Mouse (Mus musculus): ENCODE results near the gene Fgd2. TPM values are rescaled to one million over a fixed set of nuclear protein-coding genes. Genes with fewer than 3 reads are reported as not detected.

Gene Fgd2
- polyA plus RNA-seq, 1 experiment from 2014 or later = 12.0 TPM

DNA sequence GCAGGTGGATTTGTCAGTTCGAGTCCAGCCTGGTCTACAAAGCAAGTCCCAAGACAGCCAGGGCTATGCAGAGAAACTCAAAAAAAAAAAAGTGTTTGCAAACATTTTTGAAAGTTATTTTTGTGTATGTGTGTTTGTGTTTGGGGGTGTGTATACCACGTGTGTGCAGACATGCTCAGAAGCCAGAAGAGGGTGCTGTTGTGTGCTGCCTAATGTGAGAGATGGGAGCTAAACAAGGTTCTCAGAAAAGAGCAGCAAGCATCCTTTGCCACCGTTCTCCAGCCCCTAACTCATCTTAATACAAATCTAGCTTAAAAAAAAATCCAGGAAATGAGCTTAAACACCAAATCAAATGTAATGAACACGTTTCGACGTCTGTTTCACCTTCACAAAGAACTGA is 61.6 kb downstream of the Fgd2 start:
- Histone ChIP-seq H3K9me3 (replicated peaks) (no peaks in the 10 kb centered on the region), H3K9ac (no peak overlapping the region), H3K4me2 (no peak overlapping the region), H3K27ac (no peak overlapping the region), H3K4me3 (replicated peaks) (no peak overlapping the region), H3K4me1 (no peaks in the 10 kb centered on the region), H3K36me3 (no peaks in the 10 kb centered on the region), H3K27me3 (no peaks in the 10 kb centered on the region)
- 94% methylated on average over 6 of the region's 6 CpGs for WGBS
- ATAC-seq (replicated peaks; ENCODE audit: low FRiP score) = no peak

DNA sequence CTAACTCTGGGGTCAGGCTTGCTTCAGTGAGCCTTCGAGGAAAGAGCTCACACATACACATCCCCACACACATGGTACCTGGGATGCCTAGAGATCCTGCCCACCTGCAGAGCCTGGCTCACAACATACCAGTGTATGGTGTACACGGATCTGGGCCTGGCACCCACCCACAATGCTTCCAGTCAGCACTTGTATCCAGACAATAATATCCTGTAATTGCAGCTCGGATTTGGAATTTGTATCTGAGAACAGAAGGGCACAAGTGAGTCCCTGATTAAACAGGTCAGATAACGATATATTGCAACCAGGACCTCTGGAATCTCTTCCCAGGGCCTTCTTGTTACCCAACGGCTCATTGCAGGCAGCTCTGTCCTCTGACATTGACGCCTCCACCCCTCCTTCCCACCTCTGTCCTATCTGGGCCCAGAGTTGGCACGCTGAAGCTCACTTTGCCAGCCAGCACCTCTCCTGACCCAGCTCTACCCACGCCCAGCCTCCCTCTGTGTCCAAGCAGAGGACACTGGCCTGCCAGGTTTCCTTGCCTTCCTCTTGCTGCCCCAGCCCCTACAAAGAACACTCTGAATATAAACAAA is 62.3 kb downstream of the Fgd2 start:
- H3K9me3 ChIP-seq (replicated peaks) = no peaks in the 10 kb centered on the region
- no peak overlapping the region for H3K27ac ChIP-seq
- no peaks in the 10 kb centered on the region for H3K27me3 ChIP-seq
- peaks cover 5% of the 10 kb centered on the region for H3K4me1 ChIP-seq
- WGBS = 76% methylated on average over 8 of the region's 8 CpGs
- no peak overlapping the region for H3K4me2 ChIP-seq
- no peak overlapping the region for H3K4me3 ChIP-seq (replicated peaks)
- no peak overlapping the region for H3K9ac ChIP-seq
- H3K36me3 ChIP-seq = no peaks in the 10 kb centered on the region
- no peak for ATAC-seq (replicated peaks; ENCODE audit: low FRiP score)

GRCm38 (mm10) chr17:29423991-29424390 is 63.3 kb downstream of the Fgd2 start:
- ATAC-seq (replicated peaks; ENCODE audit: low FRiP score) = no peak
- Histone ChIP-seq H3K4me1 (peaks cover 13% of the 10 kb centered on the region), H3K9me3 (replicated peaks) (no peaks in the 10 kb centered on the region), H3K27ac (no peak overlapping the region), H3K4me2 (no peak overlapping the region), H3K4me3 (replicated peaks) (no peak overlapping the region), H3K36me3 (no peaks in the 10 kb centered on the region), H3K9ac (no peak overlapping the region), H3K27me3 (no peaks in the 10 kb centered on the region)
- WGBS = 89% methylated on average over 2 of the region's 2 CpGs

DNA sequence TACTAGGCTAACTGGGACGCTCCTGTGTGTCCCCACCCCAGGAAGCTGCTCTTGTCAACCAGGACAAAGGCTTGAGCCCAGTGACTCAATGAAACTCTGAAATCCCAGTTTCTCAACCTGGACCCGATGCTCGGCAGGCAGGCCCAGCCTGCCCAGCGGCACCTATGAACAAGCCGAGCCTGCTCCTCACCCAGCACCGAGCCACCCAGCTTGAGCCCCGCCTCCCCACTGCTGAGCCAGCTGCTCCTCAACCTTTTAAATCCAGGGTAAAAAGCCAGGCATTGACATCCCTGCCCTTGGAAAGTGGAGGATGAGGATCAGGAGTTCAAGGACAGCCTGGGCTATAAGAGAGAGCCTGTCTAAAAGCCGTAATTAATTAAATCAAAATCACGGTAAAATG is 64.6 kb downstream of the Fgd2 start:
- H3K4me2 ChIP-seq = no peak overlapping the region
- no peak for ATAC-seq (replicated peaks; ENCODE audit: low FRiP score)
- H3K4me3 ChIP-seq (replicated peaks) = no peak overlapping the region
- H3K36me3 ChIP-seq = no peaks in the 10 kb centered on the region
- H3K9me3 ChIP-seq (replicated peaks) = no peaks in the 10 kb centered on the region
- H3K27me3 ChIP-seq = no peaks in the 10 kb centered on the region
- H3K4me1 ChIP-seq = peaks cover 14% of the 10 kb centered on the region
- H3K27ac ChIP-seq = no peak overlapping the region
- 72% methylated on average over 9 of the region's 9 CpGs for WGBS
- no peak overlapping the region for H3K9ac ChIP-seq

- H3K4me2 ChIP-seq = peak overlapping the region; percentile 8; the same call in 1 of the 2 replicates
- H3K27me3 ChIP-seq = no peaks in the 10 kb centered on the region
- ATAC-seq (replicated peaks; ENCODE audit: low FRiP score) = peak; percentile 42; the same call in 1 of the 2 replicates
- peak overlapping the region; percentile 70 for H3K27ac ChIP-seq
- peak overlapping the region; percentile 22; the same call in 1 of the 2 replicates for H3K9ac ChIP-seq
- no peaks in the 10 kb centered on the region for H3K36me3 ChIP-seq
- WGBS = 9% methylated on average over 8 of the region's 8 CpGs
- peaks cover 17% of the 10 kb centered on the region for H3K4me1 ChIP-seq
- H3K9me3 ChIP-seq (replicated peaks) = no peaks in the 10 kb centered on the region
- no peak overlapping the region for H3K4me3 ChIP-seq (replicated peaks)
These were observed 67.5 kb downstream of the Fgd2 start for GRCm38 (mm10) chr17:29428213-29428612.

GRCm38 (mm10) chr17:29428826-29429225 is 68.1 kb downstream of the Fgd2 start:
- peaks cover 17% of the 10 kb centered on the region for H3K4me1 ChIP-seq
- no peak overlapping the region for H3K4me2 ChIP-seq
- H3K27me3 ChIP-seq = no peaks in the 10 kb centered on the region
- no peak overlapping the region for H3K27ac ChIP-seq
- H3K4me3 ChIP-seq (replicated peaks) = no peak overlapping the region
- no peaks in the 10 kb centered on the region for H3K36me3 ChIP-seq
- no peak overlapping the region for H3K9ac ChIP-seq
- ATAC-seq (replicated peaks; ENCODE audit: low FRiP score) = no peak
- WGBS = 25% methylated on average over 2 of the region's 2 CpGs
- no peaks in the 10 kb centered on the region for H3K9me3 ChIP-seq (replicated peaks)

Other genes starting within 250 kb of the Fgd2 start
- gene Rab44, start 246.8 kb upstream of the Fgd2 start, polyA plus RNA-seq (2015; fragmentation: Nextera tagmentation; extraction: Ambion mirVana) = 0.34 and 0.35 TPM in 2 replicates
- gene Cpne5, start 122.7 kb upstream of the Fgd2 start, polyA plus RNA-seq (2015; fragmentation: Nextera tagmentation; extraction: Ambion mirVana) = 7.8 and 9.4 TPM in 2 replicates
- gene Ppil1, start 96.7 kb upstream of the Fgd2 start, polyA plus RNA-seq (2015; fragmentation: Nextera tagmentation; extraction: Ambion mirVana) = 171 and 182 TPM in 2 replicates
- 67.6 and 73.2 TPM in 2 replicates for gene BC004004, start 92.1 kb upstream of the Fgd2 start, polyA plus RNA-seq (2015; fragmentation: Nextera tagmentation; extraction: Ambion mirVana)
- gene Pi16, start 43.2 kb upstream of the Fgd2 start, polyA plus RNA-seq (2015; fragmentation: Nextera tagmentation; extraction: Ambion mirVana) = 3.4 and 5.8 TPM in 2 replicates
- gene Mtch1, start 13.0 kb upstream of the Fgd2 start, polyA plus RNA-seq (2015; fragmentation: Nextera tagmentation; extraction: Ambion mirVana) = 289 and 308 TPM in 2 replicates
- gene Pim1, start 129.8 kb downstream of the Fgd2 start, polyA plus RNA-seq (2015; fragmentation: Nextera tagmentation; extraction: Ambion mirVana) = 17.8 and 17.9 TPM in 2 replicates
- gene Gm17657, start 188.7 kb downstream of the Fgd2 start, polyA plus RNA-seq (2015; fragmentation: Nextera tagmentation; extraction: Ambion mirVana) = not detected in 2 replicates
- 16.7 and 19.3 TPM in 2 replicates for gene Tbc1d22b, start 188.9 kb downstream of the Fgd2 start, polyA plus RNA-seq (2015; fragmentation: Nextera tagmentation; extraction: Ambion mirVana)
- 0.80 and 1.2 TPM in 2 replicates for gene Tmem217, start 191.5 kb downstream of the Fgd2 start, polyA plus RNA-seq (2015; fragmentation: Nextera tagmentation; extraction: Ambion mirVana)

All from kidney, embryonic 15.5 days (tissue).